27 mouse cellular contexts compared by ENCODE assay signal in the genomic region with DNA sequence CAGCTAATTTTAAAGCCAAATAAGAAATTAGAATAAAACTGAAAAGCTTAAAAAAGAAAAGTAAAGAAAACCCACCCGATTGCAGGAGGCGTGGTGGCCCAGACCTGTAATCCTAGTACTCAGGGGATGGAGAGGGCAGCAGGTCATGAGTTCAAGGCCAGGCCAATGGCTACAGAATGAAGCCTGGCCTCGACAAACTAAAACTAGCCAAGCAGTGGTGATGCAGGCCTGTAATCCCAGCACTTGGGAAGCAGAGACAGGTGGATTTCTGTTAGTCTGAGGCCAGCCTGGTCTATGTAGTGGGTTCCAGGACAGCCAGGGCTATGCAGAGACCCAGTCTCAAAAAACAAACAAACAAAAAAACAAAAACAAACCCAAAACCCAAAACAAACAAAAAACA. TPM values are rescaled to one million over a fixed set of nuclear protein-coding genes. Genes with fewer than 3 reads are reported as not detected.
"Had no signal": no experiment of that assay in that cellular context is flagged by ENCODE, and none has a peak within 500 bp of the region (broad histone marks: within the 10 kb centered on the region; RNA-seq: fewer than 3 reads in every experiment).

No protein-coding gene starts in this region.

- H3K27ac ChIP-seq: neural tube, embryonic 12.5 days; neural tube, embryonic 13.5 days; neural tube, embryonic 15.5 days; stomach, embryonic 15.5 days; stomach, postnatal 0 days had no signal

- H3K4me3 ChIP-seq: neural tube, embryonic 12.5 days; neural tube, embryonic 13.5 days; neural tube, embryonic 15.5 days; stomach, embryonic 15.5 days had no signal

- H3K9ac ChIP-seq: neural tube, embryonic 12.5 days; neural tube, embryonic 13.5 days; neural tube, embryonic 15.5 days; stomach, embryonic 15.5 days had no signal

- H3K36me3 ChIP-seq: neural tube, embryonic 12.5 days; neural tube, embryonic 13.5 days; neural tube, embryonic 15.5 days; stomach, embryonic 15.5 days had no signal

- H3K4me2 ChIP-seq: neural tube, embryonic 12.5 days; neural tube, embryonic 13.5 days; neural tube, embryonic 15.5 days; stomach, embryonic 15.5 days had no signal

- H3K27me3 ChIP-seq: neural tube, embryonic 12.5 days; neural tube, embryonic 13.5 days; neural tube, embryonic 15.5 days; stomach, embryonic 15.5 days had no signal

- H3K4me1 ChIP-seq: neural tube, embryonic 12.5 days; neural tube, embryonic 13.5 days; neural tube, embryonic 15.5 days; stomach, embryonic 15.5 days had no signal

- DNase-seq: retina, postnatal 1 day; right cerebral cortex, adult 18-20 months; right cerebral cortex, postnatal 14 days; right cerebral cortex, postnatal 25 days; right cerebral cortex, postnatal 4 days; spleen, adult 18-20 months; thymus, adult 18-20 months; thymus, adult 2 months; thymus, postnatal 14 days; thymus, postnatal 25 days; thymus, postnatal 36 days; thymus, postnatal 4 days had no signal

- H3K9me3 ChIP-seq: neural tube, embryonic 15.5 days; stomach, embryonic 15.5 days had no signal

RNA-seq across cellular contexts. Expression of gene Olfr157, which starts 1.7 kb away (rescaled TPM):
- total RNA-seq: neutrophil, adult 5-6 weeks had no signal
- polyA plus RNA-seq: neural tube, embryonic 11.5 days; neural tube, embryonic 12.5 days; neural tube, embryonic 13.5 days; neural tube, embryonic 14.5 days; neural tube, embryonic 15.5 days; spleen, adult 2 months; stomach, embryonic 14.5 days; stomach, embryonic 15.5 days; stomach, embryonic 16.5 days; testis, adult 2 months; thymus, postnatal 0 days; urinary bladder, adult 2 months had no signal

RNA-seq across cellular contexts. Expression of gene Olfr155, which starts 13.0 kb away (rescaled TPM):
- total RNA-seq: neutrophil, adult 5-6 weeks had no signal
- polyA plus RNA-seq: neural tube, embryonic 11.5 days; neural tube, embryonic 12.5 days; neural tube, embryonic 13.5 days; neural tube, embryonic 14.5 days; neural tube, embryonic 15.5 days; small intestine, adult 2 months; spleen, adult 2 months; stomach, embryonic 14.5 days; stomach, embryonic 15.5 days; stomach, embryonic 16.5 days; stomach, postnatal 0 days; testis, adult 2 months; thymus, adult 2 months; thymus, postnatal 0 days; urinary bladder, adult 2 months had no signal

RNA-seq across cellular contexts. Expression of gene Olfr156, which starts 14.6 kb away (rescaled TPM):
- total RNA-seq: neutrophil, adult 5-6 weeks had no signal
- polyA plus RNA-seq: neural tube, embryonic 11.5 days; neural tube, embryonic 12.5 days; neural tube, embryonic 13.5 days; neural tube, embryonic 14.5 days; neural tube, embryonic 15.5 days; small intestine, adult 2 months; spleen, adult 2 months; stomach, embryonic 14.5 days; stomach, embryonic 15.5 days; stomach, embryonic 16.5 days; stomach, postnatal 0 days; testis, adult 2 months; thymus, adult 2 months; thymus, postnatal 0 days; urinary bladder, adult 2 months had no signal
